Mouse (Mus musculus) heart, adult 18-20 months (tissue): ENCODE results near the gene Ubald2. TPM values are rescaled to one million over a fixed set of nuclear protein-coding genes. Genes with fewer than 3 reads are reported as not detected.
"Not testable (repeated sequence)": the region's sequence is repeated elsewhere in the genome, so short reads cannot be mapped to it uniquely, and the experiment has no call there.

Experiments used
- DNase-seq, 2 experiments: peaks; one replicate each; pipeline ENCODE4 v3.0.0; 2021 to 2022; ENCODE audit warnings: mixed read lengths in 1 of 2
- total RNA-seq, 2 experiments: library from RNA; stranded (reverse); gene quantifications; 2 replicates each; pipeline ENCODE4 v1.2.3; 2021

Gene Ubald2
- total RNA-seq, 2 experiments from 2014 or later, result 32.0 to 33.3 TPM

DNA sequence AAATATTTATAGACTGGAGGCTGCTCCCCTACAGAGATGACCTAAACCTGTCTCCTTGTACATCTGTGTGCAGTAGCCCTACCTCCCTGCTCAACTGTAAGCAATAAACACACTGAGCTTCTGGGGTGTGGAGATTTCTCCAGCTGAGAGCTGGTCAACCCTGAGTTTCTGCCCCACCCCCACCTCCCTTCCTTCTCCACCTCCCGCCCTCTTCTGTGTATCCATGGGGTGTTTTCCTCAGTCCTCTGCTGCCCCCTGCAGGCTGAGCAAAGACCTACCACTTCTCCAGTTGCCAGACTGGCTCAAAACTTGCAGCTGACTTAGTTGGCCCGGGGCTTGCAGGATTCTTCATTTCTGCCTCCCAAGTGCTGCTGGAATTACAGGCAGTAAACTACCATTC, 29.9 kb downstream of the Ubald2 start:
- DNase-seq, result peak; percentile 82 to 93

DNA sequence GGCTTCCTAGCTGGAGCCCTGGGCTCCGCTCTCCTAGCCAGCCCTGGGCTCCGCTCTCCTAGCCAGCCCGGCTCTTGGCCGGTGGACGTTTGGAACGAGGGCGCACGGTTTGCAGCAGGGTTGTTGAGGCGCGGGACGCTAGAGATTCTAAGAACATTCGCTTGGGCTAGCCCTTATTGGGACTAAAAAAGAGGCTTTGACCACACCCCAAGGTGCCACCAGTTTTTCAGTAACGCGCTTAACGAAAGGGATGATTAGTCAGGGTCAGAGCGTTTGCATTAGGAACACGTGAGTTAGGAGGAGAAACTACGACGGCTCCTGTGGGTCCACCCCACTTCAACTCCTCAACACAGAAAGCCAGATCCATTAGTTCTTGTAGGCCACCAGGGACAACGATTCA, 32.2 kb downstream of the Ubald2 start, which contains the start of gene Qrich2:
Gene Qrich2, minus strand, starts transcription at position 101 of the 400 bp plus-strand sequence.
- no peak for DNase-seq

DNA sequence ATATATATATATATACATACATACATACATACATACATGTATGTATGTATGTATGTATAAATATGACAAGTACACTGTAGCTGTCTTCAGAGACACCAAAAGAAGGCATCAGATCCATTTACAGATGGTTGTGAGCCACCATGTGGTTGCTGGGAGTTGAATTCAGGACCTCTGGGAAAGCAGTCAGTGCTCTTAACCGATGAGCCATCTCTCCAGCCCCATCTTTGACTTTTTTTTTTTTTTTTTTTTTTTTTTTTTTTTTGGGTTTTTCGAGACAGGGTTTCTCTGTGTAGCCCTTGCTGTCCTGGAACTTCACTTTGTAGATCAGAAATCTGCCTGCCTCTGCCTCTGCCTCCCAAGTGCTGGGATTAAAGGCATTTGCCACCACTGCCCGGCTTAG, 34.4 kb downstream of the Ubald2 start:
- DNase-seq, result not testable (repeated sequence)

DNA sequence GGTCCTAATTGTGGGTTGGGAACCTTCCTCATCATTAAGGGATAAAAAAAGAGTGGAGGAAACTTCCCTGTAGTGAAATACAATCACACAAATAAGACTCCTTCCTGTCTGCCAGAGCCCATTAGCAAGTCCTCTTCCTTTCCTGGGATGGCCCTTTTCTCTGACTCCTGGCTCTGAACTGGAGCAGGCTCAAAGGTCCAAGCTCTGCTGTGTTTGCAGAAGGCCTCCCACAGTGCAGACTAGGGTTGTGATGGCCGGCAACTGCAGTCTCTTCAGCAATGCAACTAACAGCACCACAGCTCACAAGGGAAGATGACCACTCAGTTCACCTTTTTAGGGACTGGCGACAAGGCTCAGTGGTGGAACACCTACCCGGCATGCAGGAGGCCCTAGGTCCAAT, 36.4 kb downstream of the Ubald2 start:
- no peak for DNase-seq

DNA sequence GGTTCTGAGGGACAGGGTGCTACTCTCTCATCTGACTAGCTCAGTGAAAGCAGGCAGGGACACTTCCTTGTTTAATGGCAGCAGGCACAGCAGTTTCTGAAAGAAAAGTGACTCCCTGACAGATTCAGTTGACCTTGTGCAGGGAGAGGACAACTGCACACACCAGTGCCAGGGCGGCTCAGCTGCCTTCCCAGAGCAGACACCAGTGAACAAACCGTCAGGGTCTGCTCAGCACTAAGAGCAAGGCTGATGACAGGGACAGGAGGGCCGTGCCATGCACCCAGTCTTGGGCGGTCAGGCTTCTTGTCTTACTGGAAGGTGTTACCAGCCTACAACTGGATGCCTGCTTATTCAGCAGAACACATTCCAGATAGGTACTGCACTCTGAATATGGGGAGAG, 37.0 kb downstream of the Ubald2 start:
- no peak for DNase-seq

DNA sequence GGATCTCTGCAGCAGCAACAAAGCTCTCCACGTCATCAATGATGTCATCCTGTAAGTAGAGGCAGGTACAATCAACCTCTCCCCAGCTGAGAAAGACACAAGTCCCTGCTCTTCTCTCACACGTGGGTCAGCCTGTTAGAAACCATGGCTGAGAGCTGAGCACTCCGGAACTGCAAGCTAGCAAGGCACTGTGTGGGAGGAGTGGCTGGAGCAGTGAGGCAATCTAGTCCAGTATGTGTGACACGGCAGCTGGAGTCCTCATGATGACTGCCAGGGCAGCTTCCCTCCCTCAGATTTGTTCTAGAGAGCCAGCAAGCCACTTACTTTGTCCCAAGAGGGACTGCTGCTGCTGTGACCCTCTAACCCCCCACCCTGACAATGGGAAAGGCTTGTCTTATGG, 38.4 kb downstream of the Ubald2 start:
- DNase-seq, result peak in 1 of 2 experiments; percentile 37

DNA sequence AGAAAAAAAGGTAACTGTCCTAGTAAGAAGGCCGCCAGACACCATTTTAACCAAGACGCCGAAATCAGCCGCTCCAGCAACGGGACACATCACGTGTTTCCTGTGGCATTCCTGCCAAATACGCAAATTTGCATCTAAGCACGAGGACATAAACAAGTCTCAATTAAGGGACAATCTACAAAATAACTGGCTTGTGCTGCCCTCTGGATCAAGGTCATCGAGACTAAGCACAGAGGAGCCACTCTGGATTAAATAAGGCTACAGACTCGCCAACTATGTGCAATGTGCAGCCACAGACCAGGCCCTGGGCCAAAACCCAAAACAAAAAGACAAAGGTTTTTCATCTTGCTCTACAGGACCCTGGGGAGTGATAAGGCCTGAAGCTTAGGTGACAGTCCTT, 42.1 kb downstream of the Ubald2 start:
- DNase-seq, result peak; percentile 48 to 53

DNA sequence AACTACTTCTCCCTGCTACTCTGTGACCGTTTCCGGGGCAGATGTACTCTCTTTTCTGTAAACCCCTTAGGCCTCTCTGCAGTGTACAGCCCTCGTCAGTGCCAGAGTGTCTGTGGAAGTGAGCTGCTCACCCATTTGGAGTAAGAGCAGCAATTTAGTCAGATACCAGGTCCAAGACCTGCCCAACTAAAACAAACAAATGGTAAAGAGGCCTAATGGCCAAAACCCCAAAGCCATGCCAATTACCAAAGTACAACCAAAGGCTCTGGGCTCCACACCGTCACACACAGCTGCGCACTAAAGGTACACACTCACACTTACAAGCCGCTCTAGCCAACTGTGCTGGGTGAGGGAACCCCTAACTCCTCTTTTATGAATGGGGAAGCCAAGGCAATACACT, 42.8 kb downstream of the Ubald2 start:
- DNase-seq, result no peak

DNA sequence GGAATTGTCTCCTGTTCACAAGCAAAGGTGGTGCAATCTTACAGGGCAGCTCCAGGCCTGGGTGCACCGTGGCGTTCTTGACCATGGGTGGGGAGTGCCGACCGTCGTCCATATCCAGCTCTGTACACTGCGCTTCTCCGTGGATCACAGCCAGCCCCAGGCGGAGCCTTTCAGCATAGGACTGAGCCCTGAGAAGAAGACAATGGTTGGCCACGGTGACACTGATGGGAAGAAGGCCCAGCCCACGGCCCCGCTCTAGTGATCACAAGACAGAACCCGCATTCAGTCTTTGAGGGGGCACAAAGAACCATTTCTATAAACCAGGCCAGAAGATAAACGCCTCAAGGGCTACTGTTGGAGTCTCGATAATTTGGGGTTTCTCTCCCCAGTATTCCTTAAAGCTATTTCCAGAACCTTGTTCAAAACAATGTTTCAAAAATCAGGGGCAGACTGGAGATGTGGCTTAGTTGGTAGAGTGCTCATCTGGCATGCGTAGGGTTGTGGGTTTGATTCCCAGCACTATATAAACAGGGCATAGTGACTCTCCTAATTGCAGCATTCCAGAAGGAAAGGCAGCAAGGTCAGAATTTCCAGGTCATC, 43.4 kb downstream of the Ubald2 start:
- no peak for DNase-seq

DNA sequence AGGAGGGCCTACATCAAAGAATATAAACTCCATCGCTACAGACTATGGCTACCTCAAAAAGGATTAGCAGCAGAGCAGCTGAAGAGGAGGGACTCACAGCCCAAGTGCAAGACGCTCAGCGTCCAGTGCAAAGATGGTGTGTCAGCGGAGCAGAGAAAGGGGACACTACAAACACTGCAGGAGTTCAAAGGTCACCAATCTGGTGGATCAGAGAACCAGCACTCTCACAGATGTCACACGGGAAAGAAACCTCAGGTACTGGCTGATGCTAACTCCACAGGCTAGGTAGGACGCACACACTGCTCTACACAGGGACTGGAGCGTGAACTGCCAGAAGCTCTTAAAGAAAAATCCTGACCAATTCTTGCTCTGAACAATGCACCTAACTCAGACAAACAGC, 45.1 kb downstream of the Ubald2 start:
- no peak for DNase-seq

DNA sequence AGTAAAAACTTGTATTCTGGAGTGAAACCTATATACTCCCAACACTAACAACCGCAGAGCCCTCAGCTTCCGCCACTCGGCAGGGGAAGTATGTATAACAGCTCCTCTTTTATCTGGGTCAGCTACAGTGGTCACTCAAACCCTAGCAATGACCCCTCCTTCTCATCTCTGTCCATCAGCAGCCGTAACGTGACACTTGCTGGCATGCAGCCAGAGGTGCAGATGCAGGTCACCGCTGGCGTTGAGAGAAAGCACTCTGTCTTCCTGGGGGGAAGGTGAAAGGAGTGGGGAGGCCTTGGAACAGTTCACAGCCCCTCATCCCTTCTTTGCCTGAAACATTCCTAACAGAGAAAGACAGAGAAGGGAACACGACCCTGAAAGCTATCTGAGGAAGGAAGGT, 45.9 kb downstream of the Ubald2 start:
- no peak for DNase-seq

DNA sequence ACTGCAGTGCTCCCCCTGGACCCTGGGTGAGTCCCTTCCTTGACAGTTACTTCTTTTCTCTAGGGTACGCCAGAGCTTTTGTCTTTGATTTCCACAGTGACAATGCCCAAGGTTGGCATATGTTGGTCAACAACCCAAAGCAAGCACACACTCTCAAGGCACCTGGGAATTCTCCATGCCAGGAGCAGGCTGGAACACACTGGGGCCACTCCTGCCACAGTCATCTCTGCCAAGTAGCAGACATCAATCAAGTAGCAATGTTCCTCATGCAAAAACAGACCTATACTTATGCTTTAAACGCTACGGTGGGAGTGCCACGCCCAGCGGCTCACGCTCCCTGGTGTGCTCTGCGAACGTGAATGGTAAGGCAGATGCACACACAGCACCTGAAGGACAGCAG, 47.1 kb downstream of the Ubald2 start:
- no peak for DNase-seq

DNA sequence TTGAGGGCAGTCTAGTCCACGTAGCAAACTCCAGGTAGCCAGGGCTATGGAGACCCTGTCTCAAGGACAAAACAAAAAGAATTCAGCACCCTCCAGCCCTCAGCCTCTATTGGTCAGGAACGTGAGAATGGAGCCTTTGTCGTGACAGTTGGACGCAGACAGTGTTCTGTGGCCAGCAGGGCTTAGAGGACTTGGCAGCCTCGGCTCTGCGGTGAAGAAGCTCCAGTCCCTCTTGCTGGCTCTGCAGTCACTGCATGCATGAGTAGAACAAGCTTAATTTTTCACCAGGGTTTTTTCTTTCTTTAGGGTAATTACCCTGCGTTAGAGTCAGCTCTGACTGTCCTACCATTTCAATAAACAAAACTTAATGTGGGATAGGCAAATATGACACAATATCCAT, 47.9 kb downstream of the Ubald2 start:
- no peak for DNase-seq

DNA sequence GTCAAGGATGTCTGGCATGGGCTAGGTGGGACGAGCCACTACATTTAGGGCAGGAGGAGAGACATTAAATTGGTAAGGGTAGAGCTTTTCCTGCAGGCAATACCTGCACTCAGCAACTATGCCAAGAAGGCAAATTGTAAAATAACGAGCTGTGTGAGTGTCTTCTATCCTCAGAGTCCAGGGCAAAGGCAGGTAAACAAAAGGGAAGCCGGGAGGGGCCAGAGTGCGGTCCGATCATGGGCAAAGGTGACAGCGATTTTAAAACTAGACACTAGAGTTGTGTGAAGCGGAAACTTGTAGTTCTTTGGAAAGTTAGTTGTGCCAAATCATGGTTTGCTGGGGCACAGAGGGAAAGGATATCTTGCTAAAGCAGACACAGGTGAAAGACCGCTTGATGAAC, 50.4 kb downstream of the Ubald2 start:
- DNase-seq, result no peak

DNA sequence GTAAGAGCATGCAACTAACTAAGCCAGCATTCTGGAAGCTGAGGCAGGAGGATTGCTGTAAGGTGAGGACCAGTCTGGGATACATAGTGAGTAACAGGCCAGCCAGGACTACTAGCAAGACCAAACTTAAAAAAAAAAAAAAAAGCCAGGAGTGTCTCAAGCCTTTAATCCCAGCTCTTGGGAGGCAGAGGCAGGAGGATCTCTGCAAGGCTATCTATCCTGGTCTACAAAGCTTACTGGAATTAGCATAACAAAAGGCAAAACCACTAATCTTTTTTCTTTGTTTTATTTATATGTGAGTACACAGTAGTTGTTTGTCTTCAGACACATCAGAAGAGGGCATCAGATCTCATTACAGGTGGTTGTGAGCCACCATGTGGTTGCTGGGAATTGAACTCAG, 54.3 kb downstream of the Ubald2 start:
- no peak for DNase-seq

Other genes starting within 250 kb of the Ubald2 start
- 10 to 100 TPM; 14.1 to 17.4 TPM for gene Ten1, start 235.2 kb upstream of the Ubald2 start, total RNA-seq
- gene Acox1, start 235.0 kb upstream of the Ubald2 start, total RNA-seq, result 100 to 1,000 TPM; 171 to 200 TPM
- under 1 TPM; 0.15 to 0.46 TPM for gene Evpl, start 196.0 kb upstream of the Ubald2 start, total RNA-seq
- 10 to 100 TPM; 59.0 to 67.2 TPM for gene Srp68, start 159.9 kb upstream of the Ubald2 start, total RNA-seq
- not detected for gene Galr2, start 153.2 kb upstream of the Ubald2 start, total RNA-seq
- gene Exoc7, start 126.9 kb upstream of the Ubald2 start, total RNA-seq, result 10 to 100 TPM; 50.2 to 55.4 TPM
- 1 to 10 TPM in 1 of 2 experiments, not detected in 1; 2.2 TPM for gene Foxj1, start 98.7 kb upstream of the Ubald2 start, total RNA-seq
- 1 to 10 TPM; 5.8 to 7.2 TPM for gene Rnf157, start 21.1 kb upstream of the Ubald2 start, total RNA-seq
- under 1 TPM in 1 of 2 experiments, not detected in 1; 0.05 TPM for gene Qrich2, start 32.1 kb downstream of the Ubald2 start, total RNA-seq
- 10 to 100 TPM; 25.1 to 29.4 TPM for gene Prpsap1, start 60.1 kb downstream of the Ubald2 start, total RNA-seq
- 1 to 10 TPM in 1 of 2 experiments, under 1 TPM in 1; 0.94 to 1.4 TPM for gene Sphk1, start 96.8 kb downstream of the Ubald2 start, total RNA-seq
- 10 to 100 TPM; 27.7 to 29.5 TPM for gene Ube2o, start 147.4 kb downstream of the Ubald2 start, total RNA-seq
- gene Aanat, start 152.3 kb downstream of the Ubald2 start, total RNA-seq, result not detected
- gene Rhbdf2, start 192.9 kb downstream of the Ubald2 start, total RNA-seq, result 10 to 100 TPM; 10.6 to 11.5 TPM
- gene Prcd, start 219.4 kb downstream of the Ubald2 start, total RNA-seq, result 1 to 10 TPM in 1 of 2 experiments, under 1 TPM in 1; 0.62 to 1.6 TPM
- gene Cygb, start 220.2 kb downstream of the Ubald2 start, total RNA-seq, result 10 to 100 TPM; 31.5 to 38.5 TPM